Mouse (Mus musculus) hindbrain, embryonic 12.5 days (tissue): ENCODE measurements at regions not wholly inside any gene's neighbourhood (a gene's known extent, or its start where the extent isn't known, plus 50 kb on each side); places are given as distances from the start of the nearest gene placed in this dataset.

Experiments used
- ATAC-seq: fragments of 200-750 bp; cut with Nextera tagmentation; 2 replicates; pipeline ENCODE4 v1.8.0; 2017; ENCODE audit warnings: moderate TSS enrichment; ENCODE audit not compliant: low FRiP score
- H3K27ac ChIP-seq: fragments of 300-500 bp; sonication (generic); 2 replicates; pipeline ENCODE4 v1.5.1; 2016; ENCODE audit warnings: mild to moderate bottlenecking
- H3K27me3 ChIP-seq: fragments of 300-500 bp; sonication (generic); 2 replicates; pipeline ENCODE4 v1.6.1; 2016; ENCODE audit warnings: mild to moderate bottlenecking
- H3K36me3 ChIP-seq: fragments of 300-500 bp; sonication (generic); 2 replicates; pipeline ENCODE4 v1.6.1; 2016; ENCODE audit warnings: mild to moderate bottlenecking
- H3K4me1 ChIP-seq: fragments of 300-500 bp; sonication (generic); 2 replicates; pipeline ENCODE4 v1.6.1; 2016
- H3K4me2 ChIP-seq: fragments of 300-500 bp; sonication (generic); replicated peaks from 2 replicates; pipeline ENCODE4 v1.6.1; 2016; ENCODE audit warnings: mild to moderate bottlenecking
- H3K4me3 ChIP-seq: fragments of 300-500 bp; sonication (generic); 2 replicates; pipeline ENCODE4 v1.5.1; 2016; ENCODE audit warnings: mild to moderate bottlenecking
- H3K9ac ChIP-seq: fragments of 300-500 bp; sonication (generic); 2 replicates; pipeline ENCODE4 v1.6.1; 2016; ENCODE audit warnings: mild to moderate bottlenecking, moderate library complexity
- H3K9me3 ChIP-seq: fragments of 300-500 bp; sonication (generic); replicated peaks from 2 replicates; pipeline ENCODE4 v1.6.1; 2016; ENCODE audit warnings: mild to moderate bottlenecking
- WGBS: fragments of 180-500 bp; shearing (Covaris S2); methylation state at CpG from one replicate; pipeline ENCODE4 v1.1.7; 2016; 5-methylcytosine and 5-hydroxymethylcytosine counted together

DNA sequence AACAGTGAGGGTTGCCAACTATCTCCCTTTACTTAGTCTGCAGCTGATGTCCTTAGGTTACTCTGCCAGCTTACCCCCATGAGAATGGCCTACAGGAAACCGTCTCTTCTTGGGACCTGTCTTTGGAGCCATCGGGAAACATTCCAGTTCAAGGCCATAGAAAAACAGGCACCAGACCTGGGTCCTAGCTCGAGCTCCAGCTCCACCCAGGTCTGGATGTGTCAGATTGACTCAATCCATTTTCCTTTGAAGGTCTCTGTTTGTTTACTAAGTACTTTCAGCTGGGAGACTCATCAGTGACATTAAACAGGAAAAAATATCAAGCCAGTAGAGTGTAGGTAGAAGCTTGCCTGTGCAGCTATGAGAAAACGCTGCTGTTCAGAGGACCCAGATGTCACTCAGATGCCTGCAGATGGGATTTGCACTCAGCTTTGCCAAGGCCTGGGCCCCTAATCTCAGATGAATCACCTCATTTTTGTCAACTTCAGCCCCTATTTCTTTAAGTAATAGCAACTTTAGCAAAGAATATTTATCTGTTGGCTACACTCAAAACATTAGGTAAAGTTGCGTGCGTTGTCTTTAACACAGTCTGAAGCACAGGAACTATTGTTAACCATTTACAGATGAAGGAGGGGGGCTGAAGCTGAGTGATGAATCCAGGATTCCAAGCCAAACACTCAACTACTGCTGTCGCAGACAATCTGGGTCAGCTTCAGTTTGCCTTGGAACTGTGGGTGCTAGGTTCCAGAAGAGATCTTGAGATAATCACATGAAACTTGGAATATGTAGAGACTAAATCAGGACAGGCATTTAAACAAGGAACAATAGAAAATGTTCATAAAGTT, 359.0 kb upstream of the Tnp1 start:
- Histone ChIP-seq H3K4me2 (no peak overlapping the region), H3K4me3 (no peak overlapping the region), H3K36me3 (no peaks in the 10 kb centered on the region), H3K27ac (no peak overlapping the region), H3K9me3 (no peaks in the 10 kb centered on the region), H3K27me3 (no peaks in the 10 kb centered on the region), H3K9ac (no peak overlapping the region), H3K4me1 (no peaks in the 10 kb centered on the region)
- WGBS: 85% methylated on average over 7 of the region's 7 CpGs
- no peak for ATAC-seq

DNA sequence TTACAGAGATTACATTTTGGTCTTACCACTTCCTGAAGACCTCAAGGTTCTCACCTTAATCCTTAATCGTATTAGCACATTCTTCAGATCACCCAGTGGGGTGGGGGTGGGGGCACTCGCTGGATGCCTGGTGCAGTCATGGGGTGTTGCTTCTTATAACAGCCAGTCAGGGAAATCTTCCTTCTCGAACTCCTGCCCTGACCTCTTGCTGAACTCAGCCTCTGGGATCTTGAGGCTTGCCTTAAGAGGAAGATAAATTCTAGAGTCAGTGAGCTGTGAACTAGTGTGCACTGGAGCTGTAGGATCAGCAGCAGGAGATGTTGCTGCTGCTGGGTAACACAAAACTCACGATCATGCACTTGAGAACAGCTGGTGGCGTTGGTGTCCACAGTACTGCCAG, 352.5 kb upstream of the Tnp1 start:
- WGBS: 57% methylated on average over 5 of the region's 5 CpGs
- Histone ChIP-seq H3K9me3 (no peaks in the 10 kb centered on the region), H3K36me3 (no peaks in the 10 kb centered on the region), H3K4me3 (no peak overlapping the region), H3K9ac (no peak overlapping the region), H3K27ac (no peak overlapping the region), H3K4me1 (peaks cover 17% of the 10 kb centered on the region), H3K4me2 (no peak overlapping the region), H3K27me3 (no peaks in the 10 kb centered on the region)
- ATAC-seq: no peak

DNA sequence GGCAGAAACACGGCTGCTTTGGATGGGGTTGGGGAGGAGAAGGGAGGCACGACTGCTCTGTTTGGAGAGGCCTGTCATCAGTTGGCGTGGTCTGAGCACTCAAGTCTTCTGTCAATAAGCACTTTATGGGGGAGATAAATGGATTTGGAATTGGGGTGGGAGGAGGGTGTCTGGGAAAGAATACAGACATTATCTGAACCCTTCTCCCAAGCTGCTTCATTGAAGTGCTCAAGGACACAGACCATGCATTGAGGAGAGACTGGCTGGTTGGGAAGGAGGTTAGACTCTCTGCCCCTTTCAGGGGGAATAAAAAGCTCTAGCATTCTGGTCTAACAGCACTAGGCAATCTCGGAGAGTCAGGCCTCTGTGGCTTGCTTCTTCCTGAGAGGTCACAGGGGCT, 350.1 kb upstream of the Tnp1 start:
- H3K4me1 ChIP-seq: peaks cover 22% of the 10 kb centered on the region
- no peak overlapping the region for H3K27ac ChIP-seq
- H3K27me3 ChIP-seq: no peaks in the 10 kb centered on the region
- ATAC-seq: no peak
- no peaks in the 10 kb centered on the region for H3K36me3 ChIP-seq
- no peak overlapping the region for H3K9ac ChIP-seq
- H3K4me3 ChIP-seq: no peak overlapping the region
- WGBS: 59% methylated on average over 4 of the region's 4 CpGs
- H3K4me2 ChIP-seq: no peak overlapping the region
- H3K9me3 ChIP-seq: no peaks in the 10 kb centered on the region

DNA sequence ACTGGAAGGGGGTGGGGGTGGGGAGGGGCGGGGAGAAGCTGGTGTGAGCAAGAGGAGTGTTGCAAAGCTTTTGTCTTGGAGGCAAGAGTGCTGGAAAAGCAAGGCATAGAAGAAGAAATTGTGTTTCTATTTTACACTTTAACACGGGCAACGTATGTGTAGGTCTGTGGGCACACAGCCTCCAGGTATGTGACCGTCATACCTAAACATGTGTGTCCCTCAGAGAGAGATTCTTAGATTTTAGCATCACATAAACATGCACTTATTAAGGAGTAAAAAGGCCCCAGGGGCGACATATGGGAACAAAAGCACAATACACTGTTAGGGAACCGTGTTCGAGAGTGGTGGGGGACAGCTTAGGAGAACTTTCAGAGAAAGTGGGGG, 348.6 kb upstream of the Tnp1 start:
- Histone ChIP-seq H3K27me3 (no peaks in the 10 kb centered on the region), H3K36me3 (no peaks in the 10 kb centered on the region), H3K4me2 (no peak overlapping the region), H3K27ac (peak overlapping the region; percentile 62), H3K9ac (no peak overlapping the region), H3K9me3 (no peaks in the 10 kb centered on the region), H3K4me1 (peaks cover 22% of the 10 kb centered on the region), H3K4me3 (no peak overlapping the region)
- ATAC-seq: no peak
- WGBS: 62% methylated on average over 7 of the region's 7 CpGs

DNA sequence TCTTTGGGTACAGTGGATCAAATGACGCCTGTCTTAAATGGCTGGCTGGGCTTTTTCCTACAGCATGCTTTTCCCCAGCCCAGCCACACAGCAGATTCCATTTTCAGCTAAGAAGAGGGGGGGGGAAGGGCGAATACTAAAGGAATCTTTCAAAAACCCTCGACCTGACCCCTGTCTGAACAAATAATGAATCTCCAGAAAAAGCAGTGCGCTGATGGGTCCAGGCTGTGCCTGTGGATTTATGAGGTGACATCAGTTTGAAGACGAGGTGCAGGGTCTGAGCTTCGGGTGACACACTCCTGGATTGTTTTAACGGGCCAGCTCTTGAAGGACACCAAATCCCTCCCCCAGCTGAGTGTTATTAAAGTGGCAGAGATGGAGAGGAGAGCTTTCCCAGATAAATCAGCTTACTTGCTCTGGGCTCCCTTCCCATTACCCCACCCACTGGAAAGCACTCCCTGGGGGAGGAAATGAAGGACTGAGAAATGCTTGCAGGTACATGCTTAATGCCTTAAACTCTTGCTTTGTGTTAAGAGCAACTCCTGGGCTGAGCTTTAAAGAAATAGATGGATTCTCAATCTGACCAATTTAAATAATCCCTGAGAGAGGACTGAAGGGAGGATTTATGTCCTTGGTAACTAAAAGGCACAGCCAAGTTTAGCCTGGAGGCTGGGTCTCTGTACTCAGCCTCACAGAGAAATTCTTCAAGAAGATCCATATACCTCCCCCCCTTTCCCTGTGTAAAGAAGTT, 348.0 kb upstream of the Tnp1 start:
- H3K27ac ChIP-seq: peak overlapping the region; percentile 62
- H3K4me2 ChIP-seq: peak overlapping the region; percentile 13
- no peaks in the 10 kb centered on the region for H3K27me3 ChIP-seq
- peaks cover 22% of the 10 kb centered on the region for H3K4me1 ChIP-seq
- 7% methylated on average over 7 of the region's 7 CpGs for WGBS
- H3K36me3 ChIP-seq: no peaks in the 10 kb centered on the region
- H3K4me3 ChIP-seq: no peak overlapping the region
- peak; percentile 78 for ATAC-seq
- peak overlapping the region; percentile 23; the same call in 1 of the 2 replicates for H3K9ac ChIP-seq
- H3K9me3 ChIP-seq: no peaks in the 10 kb centered on the region

DNA sequence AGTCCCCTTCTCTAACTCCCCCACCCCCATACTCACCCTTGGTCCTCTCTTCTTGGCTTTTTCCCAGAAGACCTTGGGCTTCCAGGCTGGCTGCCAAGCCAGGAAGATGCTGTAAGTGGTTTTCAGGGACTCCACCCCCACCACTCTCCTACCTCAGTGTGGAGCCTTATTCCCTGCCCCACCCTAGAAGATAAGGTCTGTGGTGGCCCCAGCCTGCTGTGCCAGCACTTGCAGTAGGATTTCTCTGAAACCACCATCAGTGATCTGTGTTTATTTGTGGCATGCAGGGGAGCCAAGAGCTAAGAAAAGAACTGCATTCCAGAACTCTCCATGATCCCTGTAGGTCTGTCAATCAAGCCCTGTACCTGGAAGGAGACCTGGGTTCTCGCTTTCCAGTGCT, 346.4 kb upstream of the Tnp1 start:
- Histone ChIP-seq H3K27me3 (no peaks in the 10 kb centered on the region), H3K9me3 (no peaks in the 10 kb centered on the region), H3K4me1 (peaks cover 22% of the 10 kb centered on the region), H3K9ac (no peak overlapping the region), H3K36me3 (no peaks in the 10 kb centered on the region), H3K4me2 (no peak overlapping the region), H3K27ac (peak overlapping the region; percentile 45; the same call in 1 of the 2 replicates), H3K4me3 (no peak overlapping the region)
- ATAC-seq: no peak
- WGBS: 65% methylated on average over 1 of the region's 1 CpGs

DNA sequence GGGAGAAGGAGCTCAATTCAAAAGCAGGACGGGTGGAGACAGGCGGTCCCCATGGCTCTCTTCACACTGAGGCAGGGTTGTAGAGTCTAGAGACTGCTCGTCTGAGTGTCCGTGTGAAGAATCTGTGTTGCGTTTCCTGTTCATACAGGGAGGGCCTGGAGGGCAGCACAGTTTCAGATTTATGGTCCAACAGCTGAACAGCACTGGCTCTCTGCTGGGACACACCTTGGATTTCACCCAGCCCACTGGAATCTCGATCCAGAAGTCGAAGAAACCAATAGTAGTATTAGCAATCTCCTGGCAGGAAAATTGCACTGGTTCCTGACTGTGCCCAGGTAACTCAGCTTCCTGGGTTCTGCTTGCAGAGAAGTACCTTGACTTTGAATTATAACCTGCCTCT, 345.6 kb upstream of the Tnp1 start:
- Histone ChIP-seq H3K4me1 (peaks cover 22% of the 10 kb centered on the region), H3K27me3 (no peaks in the 10 kb centered on the region), H3K9ac (no peak overlapping the region), H3K4me3 (no peak overlapping the region), H3K9me3 (no peaks in the 10 kb centered on the region), H3K4me2 (no peak overlapping the region), H3K27ac (no peak overlapping the region), H3K36me3 (no peaks in the 10 kb centered on the region)
- no peak for ATAC-seq
- 82% methylated on average over 7 of the region's 7 CpGs for WGBS

DNA sequence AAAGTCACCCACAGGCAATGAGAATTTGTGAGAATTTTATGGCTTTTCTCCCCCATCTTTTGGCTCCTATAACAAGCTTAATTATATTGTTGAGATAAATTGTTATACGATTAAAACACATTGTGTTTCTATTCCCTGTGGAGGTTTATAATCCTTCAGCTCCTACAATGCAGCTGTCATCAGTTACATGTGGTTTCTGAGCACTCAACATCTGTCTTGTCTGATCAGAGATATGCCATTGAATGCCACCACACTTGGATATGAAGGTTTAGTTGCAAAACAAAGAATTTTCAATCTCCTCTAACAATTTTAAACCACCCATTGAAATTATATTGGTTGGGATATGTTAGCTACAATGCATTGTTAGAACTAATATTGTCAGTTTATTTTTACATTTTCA, 338.7 kb upstream of the Tnp1 start:
- Histone ChIP-seq H3K9me3 (no peaks in the 10 kb centered on the region), H3K4me1 (no peaks in the 10 kb centered on the region), H3K4me3 (no peak overlapping the region), H3K9ac (no peak overlapping the region), H3K36me3 (no peaks in the 10 kb centered on the region), H3K27ac (no peak overlapping the region), H3K4me2 (no peak overlapping the region), H3K27me3 (no peaks in the 10 kb centered on the region)
- ATAC-seq: no peak
- WGBS: 85% methylated on average over 1 of the region's 1 CpGs

DNA sequence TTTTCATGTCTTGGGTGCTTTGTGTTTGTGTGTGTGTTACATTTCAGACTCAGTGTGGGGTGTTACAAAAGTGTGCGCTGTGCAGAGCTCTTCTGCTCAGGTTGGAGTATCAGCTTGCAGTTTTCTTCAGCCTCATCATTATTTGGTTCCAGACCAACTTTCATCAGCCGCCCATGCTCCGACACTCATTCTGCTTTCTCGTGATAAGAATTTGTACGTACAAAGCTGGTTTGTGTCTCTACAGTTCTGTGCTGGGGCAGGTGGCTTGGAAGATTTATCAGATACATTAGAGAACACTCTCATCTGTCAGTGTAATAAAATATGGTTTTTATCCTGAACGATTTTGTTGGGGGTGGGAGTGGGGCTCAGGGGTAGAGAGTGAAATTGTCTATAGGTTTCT, 332.8 kb upstream of the Tnp1 start:
- Histone ChIP-seq H3K4me3 (no peak overlapping the region), H3K4me1 (no peaks in the 10 kb centered on the region), H3K4me2 (no peak overlapping the region), H3K27me3 (no peaks in the 10 kb centered on the region), H3K27ac (no peak overlapping the region), H3K36me3 (no peaks in the 10 kb centered on the region), H3K9me3 (no peaks in the 10 kb centered on the region), H3K9ac (no peak overlapping the region)
- WGBS: 78% methylated on average over 6 of the region's 6 CpGs
- no peak for ATAC-seq

DNA sequence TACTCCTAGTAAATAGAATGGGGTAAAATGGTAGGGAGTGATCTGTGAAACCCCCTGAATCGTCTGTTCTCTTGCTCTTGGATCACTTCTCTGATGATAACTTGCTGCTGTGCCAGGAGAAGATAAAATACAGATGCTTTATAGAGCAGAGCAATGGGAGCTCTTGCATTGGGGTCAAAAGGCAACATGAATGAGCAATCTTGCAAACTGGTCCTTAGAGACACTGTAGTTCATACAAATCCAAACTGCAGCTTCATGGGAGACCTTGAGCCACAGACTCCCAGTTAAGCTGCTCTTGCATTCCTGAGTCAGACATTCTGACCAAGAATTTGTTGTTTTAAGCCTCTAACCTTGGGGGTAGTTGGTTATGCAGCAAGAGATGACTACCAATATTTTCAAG, 328.9 kb upstream of the Tnp1 start:
- H3K9me3 ChIP-seq: no peaks in the 10 kb centered on the region
- H3K27me3 ChIP-seq: no peaks in the 10 kb centered on the region
- no peak overlapping the region for H3K9ac ChIP-seq
- no peak overlapping the region for H3K4me3 ChIP-seq
- 74% methylated on average over 1 of the region's 1 CpGs for WGBS
- H3K4me2 ChIP-seq: no peak overlapping the region
- no peak overlapping the region for H3K27ac ChIP-seq
- no peaks in the 10 kb centered on the region for H3K36me3 ChIP-seq
- no peaks in the 10 kb centered on the region for H3K4me1 ChIP-seq
- no peak for ATAC-seq

DNA sequence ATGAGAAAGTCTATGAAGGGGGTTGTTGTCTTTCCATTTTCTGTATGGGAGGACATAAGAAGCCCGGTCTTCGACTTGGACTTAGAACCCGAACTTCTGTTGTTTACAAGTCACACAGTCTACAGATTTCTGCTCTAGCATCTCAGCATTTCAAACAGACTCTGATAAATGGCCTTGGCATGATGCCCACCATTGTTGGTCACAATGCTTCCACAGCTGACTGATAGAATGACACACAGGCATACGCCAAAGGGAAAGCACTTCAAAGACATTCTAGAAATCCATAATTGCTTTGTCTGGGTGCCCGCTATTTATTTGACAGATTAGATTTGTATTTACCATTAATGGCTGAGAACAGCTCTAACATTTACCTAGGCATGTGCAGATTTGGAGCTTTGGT, 326.2 kb upstream of the Tnp1 start:
- Histone ChIP-seq H3K4me2 (no peak overlapping the region), H3K9me3 (no peaks in the 10 kb centered on the region), H3K27ac (no peak overlapping the region), H3K36me3 (no peaks in the 10 kb centered on the region), H3K27me3 (no peaks in the 10 kb centered on the region), H3K9ac (no peak overlapping the region), H3K4me1 (no peaks in the 10 kb centered on the region), H3K4me3 (no peak overlapping the region)
- WGBS: 85% methylated on average over 5 of the region's 5 CpGs
- no peak for ATAC-seq

DNA sequence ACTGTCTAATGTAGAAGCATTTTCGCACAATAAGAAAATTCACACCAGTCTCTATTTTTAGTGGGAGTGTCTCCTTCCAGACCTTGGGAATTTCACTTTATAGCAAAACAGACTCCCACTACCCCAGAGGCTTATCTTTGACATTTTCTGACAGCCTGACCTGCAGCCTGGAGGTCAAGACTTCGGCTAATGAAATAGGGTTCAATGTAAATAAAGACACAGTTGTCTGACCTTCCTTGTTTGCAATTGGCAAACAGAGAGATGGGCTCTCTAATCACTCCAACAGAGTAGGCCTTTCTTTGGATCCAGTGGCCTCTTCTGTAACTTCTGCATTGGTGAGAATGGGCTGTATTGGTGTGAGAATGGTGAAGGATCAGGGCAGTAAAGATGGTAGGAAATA, 321.7 kb upstream of the Tnp1 start:
- no peak overlapping the region for H3K27ac ChIP-seq
- no peak overlapping the region for H3K4me3 ChIP-seq
- no peaks in the 10 kb centered on the region for H3K4me1 ChIP-seq
- ATAC-seq: no peak
- H3K27me3 ChIP-seq: no peaks in the 10 kb centered on the region
- no peak overlapping the region for H3K9ac ChIP-seq
- H3K36me3 ChIP-seq: no peaks in the 10 kb centered on the region
- H3K9me3 ChIP-seq: no peaks in the 10 kb centered on the region
- 71% methylated on average over 2 of the region's 2 CpGs for WGBS
- H3K4me2 ChIP-seq: no peak overlapping the region

DNA sequence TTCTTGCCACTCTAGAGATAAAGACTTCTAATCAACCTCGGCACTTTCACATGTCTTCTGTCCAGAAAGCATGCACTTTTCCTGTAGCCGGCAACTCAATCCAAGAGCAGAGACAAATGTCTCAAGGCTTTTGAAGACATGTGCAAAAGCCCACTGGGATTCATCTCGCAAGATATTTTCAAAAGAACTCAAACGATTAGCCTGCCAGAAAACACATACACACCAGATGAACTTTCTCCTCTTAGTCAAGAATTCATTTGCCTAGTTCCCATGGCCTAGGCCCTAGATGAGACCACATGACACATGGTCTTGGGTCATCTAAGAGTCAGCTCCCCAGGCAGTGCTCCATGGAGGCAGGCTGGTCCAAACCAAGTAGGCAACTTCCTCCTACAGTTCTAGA, 293.8 kb upstream of the Tnp1 start:
- ATAC-seq: no peak
- Histone ChIP-seq H3K36me3 (no peaks in the 10 kb centered on the region), H3K27ac (no peak overlapping the region), H3K4me1 (no peaks in the 10 kb centered on the region), H3K4me3 (no peak overlapping the region), H3K9ac (no peak overlapping the region), H3K27me3 (no peaks in the 10 kb centered on the region), H3K4me2 (no peak overlapping the region), H3K9me3 (no peaks in the 10 kb centered on the region)
- WGBS: 91% methylated on average over 4 of the region's 4 CpGs
